Mouse (Mus musculus): ENCODE measurements around the gene Glra4.

Gene Glra4

GRCm38 (mm10) chrX:136780041-136780440 lies at the start of gene Glra4:
Glra4 (minus strand) TSS chrX:136780141.
- DNase-seq (ENCODE audit: low read depth): no peak

- no peak for DNase-seq (ENCODE audit: low read depth)
Measured at GRCm38 (mm10) chrX:136828610-136829009, 48.7 kb upstream of the Glra4 start.

- no peak for DNase-seq (ENCODE audit: low read depth)
Measured at GRCm38 (mm10) chrX:136825016-136825415, 45.1 kb upstream of the Glra4 start.

- DNase-seq (ENCODE audit: low read depth): no peak
Measured at GRCm38 (mm10) chrX:136822371-136822770, 42.4 kb upstream of the Glra4 start, which contains the start of gene Plp1. Plp1 (plus strand) TSS chrX:136822671.

DNA sequence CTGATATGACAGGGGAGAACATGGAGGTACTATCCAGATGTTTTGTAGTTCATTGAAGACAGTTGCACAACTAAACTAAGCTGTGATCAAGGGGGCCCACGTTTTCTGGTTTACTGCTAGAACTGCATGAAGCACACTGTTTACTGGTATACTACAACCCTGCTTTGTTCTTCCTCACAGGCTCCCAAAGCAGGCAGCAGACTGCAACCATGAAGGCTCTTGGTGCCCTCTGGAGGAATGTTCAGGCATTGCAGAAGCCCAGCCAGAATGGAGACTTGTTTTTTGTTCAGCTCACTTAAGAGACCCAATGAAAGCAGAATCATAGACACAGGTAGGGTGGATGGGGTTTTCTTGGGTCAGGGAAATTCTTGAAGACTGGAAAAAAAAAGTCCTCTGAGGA lies 40.3 kb upstream of the Glra4 start:
- DNase-seq (ENCODE audit: low read depth): peak; percentile 24

DNA sequence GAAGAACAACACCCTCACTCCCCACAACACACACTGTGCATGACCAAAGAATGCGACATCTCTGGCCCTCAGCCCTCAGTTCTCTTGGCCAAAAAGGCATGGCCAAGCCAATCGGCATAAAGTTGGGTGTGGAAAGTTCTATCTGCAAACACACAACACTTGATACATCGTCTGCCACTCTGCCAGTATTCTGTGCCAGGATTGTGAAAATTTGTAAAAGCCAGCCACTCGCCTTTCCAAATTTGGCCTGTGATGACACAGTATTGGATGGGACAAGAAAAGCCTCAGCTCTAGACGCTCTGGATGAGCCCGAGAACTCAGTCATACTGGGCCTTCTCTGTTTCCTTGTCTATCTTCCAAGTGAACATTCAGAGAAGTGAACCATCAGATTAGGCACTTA lies 39.8 kb upstream of the Glra4 start:
- no peak for DNase-seq (ENCODE audit: low read depth)

- DNase-seq (ENCODE audit: low read depth): no peak
Measured at GRCm38 (mm10) chrX:136797223-136797622, 17.3 kb upstream of the Glra4 start.

DNA sequence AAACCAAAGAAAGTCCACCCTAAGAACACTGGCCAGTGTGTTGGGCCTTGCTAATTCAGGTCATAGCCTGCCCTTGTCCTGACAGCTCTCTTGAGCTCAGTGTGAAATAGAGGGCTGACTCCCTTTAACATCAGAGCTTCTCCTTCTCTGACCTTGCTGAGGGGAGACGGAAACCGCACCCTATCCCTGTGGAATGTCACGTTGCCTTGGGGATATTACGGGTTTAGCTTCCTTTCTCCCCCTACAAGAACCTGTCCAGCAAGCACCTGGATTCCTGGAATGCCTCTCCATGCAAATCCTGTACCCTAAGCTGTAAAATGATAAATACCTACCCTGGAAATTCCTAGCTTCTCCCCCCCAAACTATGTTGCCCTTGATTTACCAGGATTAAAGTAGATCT lies 9.5 kb upstream of the Glra4 start:
- no peak for DNase-seq (ENCODE audit: low read depth)

- DNase-seq (ENCODE audit: low read depth): no peak
Measured at GRCm38 (mm10) chrX:136779262-136779661, 679 bp downstream of the Glra4 start.

DNA sequence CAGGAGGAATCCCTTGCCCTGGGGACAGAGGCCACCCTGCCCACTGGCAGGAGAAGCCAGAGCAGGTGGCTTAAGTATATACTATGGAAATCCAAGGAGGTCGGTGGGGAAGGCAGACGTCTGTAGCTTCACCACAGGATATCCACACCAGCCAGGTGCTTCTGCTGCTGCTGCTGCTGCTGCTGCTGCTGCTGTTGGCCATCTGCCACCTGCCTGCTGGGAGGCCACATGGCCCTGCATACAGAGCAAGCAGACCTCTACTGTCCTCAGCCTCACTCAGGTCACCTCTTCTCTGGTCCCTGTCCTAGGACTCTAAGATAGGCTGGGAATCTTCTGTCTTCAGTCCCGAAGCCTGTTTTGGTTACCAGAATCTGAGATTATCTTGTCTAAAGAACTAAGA lies 1.9 kb downstream of the Glra4 start:
- no peak for DNase-seq (ENCODE audit: low read depth)

DNA sequence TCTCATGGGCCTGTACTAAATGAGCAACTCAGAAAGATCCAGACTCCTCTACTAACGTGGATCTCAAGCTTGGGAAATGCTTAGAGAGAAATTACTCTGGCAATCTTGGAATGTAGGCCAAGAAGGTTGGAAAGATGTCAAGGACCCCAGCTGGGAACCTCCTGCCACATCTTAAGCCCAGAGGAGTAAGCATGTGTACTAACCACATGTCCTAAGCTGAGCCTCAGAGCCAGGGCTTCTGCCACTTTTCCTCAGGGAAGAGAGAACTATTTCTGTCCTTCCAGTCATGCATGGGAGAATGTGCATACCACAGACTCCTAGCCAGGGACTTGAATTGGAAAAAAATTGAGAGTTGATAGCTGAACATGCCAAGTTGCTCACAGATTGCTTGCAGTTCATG lies 6.9 kb downstream of the Glra4 start:
- DNase-seq (ENCODE audit: low read depth): no peak

GRCm38 (mm10) chrX:136761103-136762074 lies 18.6 kb downstream of the Glra4 start:
- DNase-seq (ENCODE audit: low read depth): no peak

- DNase-seq (ENCODE audit: low read depth): no peak
Measured at GRCm38 (mm10) chrX:136755464-136755863, 24.5 kb downstream of the Glra4 start.

GRCm38 (mm10) chrX:136749329-136749728 lies 30.6 kb downstream of the Glra4 start:
- no peak for DNase-seq (ENCODE audit: low read depth)

- DNase-seq (ENCODE audit: low read depth): no peak
Measured at GRCm38 (mm10) chrX:136744663-136745062, 35.3 kb downstream of the Glra4 start.

- DNase-seq (ENCODE audit: low read depth): no peak
Measured at GRCm38 (mm10) chrX:136743459-136743858, 36.5 kb downstream of the Glra4 start, which contains the start of gene Morf4l2. Morf4l2 (minus strand) TSS chrX:136743690.

DNA sequence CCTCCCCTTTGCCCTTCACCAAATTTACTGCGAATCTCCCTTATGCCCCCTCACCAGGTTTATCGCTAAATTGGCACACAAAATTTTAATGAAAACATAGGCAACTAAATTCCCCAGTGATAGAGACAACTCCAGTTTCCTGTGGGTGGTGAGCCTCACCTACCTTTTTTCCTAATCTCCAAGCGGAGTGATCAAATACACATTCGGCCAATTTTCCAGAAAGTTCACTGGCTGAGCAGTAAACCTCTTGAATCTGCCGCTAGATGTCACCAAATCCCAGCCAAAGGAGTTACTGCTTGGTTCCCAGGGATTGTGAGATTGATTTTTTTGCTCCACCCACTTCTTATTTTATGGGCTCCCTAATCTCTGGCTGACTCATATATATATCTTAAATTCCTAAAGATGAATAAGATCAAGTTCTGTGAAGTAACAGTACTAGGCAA lies 37.3 kb downstream of the Glra4 start:
- peak; percentile 38 for DNase-seq (ENCODE audit: low read depth)

DNA sequence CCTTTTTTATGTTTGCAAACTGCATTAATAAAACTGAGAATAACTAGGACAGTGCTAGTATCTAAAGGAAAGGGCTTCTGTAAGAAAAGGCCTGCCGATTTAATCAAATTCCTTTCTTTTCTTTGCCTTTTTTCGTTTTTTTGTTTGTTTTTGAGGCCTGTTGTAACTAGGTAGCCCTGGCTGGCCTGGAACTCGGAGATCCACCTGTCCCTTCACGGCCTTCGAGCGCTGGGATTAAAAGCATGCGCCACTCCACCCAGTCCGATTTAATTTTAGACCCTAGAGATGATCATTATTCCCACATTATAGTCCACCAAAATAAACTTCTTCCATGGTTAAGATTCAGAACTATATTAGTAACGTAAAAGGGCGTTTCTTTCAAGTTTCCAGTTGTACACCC lies 37.7 kb downstream of the Glra4 start:
- DNase-seq (ENCODE audit: low read depth): no peak

DNA sequence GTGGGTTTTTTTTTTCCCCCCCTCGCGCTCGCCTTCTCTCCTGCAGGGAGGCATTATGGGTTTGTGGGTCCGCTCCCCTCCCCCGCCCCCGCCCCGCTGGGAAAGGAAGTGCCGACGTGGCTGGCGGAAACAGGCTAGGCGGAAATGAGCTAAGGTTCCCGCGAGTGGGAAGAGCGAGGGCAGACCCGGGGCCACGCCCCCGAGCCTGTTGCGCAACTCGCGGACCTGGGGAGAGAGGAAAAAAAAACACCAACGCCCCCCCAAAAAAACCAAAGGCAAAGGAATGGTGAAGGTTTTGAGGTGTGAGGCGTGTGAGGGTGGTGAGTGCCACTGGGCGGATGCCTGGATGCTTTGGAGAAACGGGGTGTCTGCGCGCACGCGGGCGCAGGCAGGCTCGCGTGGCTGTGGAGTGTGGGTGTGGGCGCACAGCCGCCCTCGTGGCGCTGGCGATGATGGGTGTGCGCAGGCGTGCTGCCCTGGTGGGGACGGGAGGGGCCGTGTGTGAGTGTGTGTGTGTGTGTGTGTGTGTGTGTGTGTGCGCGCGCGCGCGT lies 38.2 kb downstream of the Glra4 start:
- peak; percentile 75 for DNase-seq (ENCODE audit: low read depth)

DNA sequence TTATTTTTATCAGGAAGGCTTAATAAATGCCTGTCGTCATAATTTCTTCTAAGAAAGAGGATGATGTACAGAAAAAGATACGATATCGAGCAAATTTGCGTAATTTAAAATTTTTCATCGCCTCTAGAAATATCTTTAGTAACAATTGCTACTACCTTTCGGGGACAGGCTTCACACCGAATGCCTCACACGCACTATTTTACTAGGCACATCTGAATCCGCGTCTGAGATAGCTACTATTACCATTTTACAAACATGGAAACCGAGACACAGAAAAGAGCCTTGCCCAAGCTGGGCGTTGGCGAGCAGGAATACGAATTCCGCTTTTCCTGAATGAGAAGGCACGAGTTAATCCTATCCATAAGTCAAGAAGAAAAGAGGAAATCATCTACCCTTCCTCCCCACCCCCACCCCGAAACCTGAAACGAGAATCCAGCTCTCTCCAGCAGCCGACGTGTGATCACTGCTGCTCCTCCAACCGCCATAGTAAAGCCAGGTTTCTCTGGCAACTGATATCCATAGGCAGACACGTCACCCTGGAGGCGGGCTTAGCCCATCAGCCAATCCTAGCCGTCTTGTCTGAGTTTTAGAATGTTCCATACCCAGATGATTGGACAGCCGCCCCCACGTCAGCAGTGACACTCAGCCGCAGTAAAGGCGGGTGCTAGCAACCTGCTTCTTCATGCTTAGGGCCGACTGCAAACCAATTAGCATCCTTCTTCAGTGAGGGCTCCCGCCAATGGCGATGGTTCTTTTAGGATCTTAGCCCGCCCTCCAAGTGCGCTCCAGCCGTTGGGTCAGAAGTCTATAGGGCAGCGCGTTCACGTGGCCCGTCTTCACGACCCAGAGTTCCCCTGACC lies 38.9 kb downstream of the Glra4 start:
- DNase-seq (ENCODE audit: low read depth): peak; percentile 70

DNA sequence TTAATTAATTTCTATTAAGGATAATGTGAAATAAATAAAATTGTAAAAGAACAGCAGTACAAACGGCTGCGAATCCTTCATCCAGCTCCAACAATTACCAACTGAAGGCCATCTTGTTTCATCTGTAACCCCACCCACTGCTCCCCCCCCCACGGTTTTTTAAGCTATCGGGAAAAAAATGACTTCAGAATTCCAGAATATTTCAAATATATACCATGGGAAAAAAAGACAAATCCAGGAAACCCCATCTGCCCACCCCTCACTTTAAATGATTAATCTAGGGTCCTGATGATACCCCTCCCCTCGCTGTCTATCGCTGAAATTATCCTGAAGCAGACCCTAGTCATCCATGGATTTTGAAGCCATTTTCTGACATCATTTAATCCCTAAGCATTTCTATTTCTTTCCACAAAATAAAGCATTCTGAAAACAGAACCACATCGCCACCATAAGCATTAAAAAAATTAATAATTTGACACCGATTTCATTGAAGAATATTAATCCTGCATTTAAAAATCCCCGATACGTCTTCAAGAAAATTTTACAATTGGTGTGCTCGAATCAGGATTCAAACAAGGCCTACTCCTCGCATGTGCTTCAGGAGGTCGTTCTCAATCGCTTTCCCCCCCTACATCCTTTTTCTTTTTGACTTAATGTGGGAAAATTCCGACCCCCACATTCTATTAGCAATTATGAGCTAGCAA lies 39.7 kb downstream of the Glra4 start:
- DNase-seq (ENCODE audit: low read depth): no peak

- no peak for DNase-seq (ENCODE audit: low read depth)
Measured at GRCm38 (mm10) chrX:136732016-136732415, 47.9 kb downstream of the Glra4 start.

Data from c-Kit-positive CD71-negative TER-119-negative erythroid progenitor cells, embryonic 14.5 days (primary cell).